Mouse (Mus musculus): ENCODE measurements at regions not wholly inside any gene's neighbourhood (a gene's known extent, or its start where the extent isn't known, plus 50 kb on each side); places are given as distances from the start of the nearest gene placed in this dataset.

- Histone ChIP-seq H3K4me1 (replicated peaks; ENCODE audit: insufficient read depth, low read length) (0 out of 2 replicates have a peak, but pooled peaks cover 8% of the 10 kb centered on the region), H3K9me3 (replicated peaks; ENCODE audit: low read length) (no peaks in the 10 kb centered on the region), H3K9ac (ENCODE audit: low read depth, low read length) (no peak overlapping the region), H3K36me3 (ENCODE audit: insufficient read depth, low read length) (no peaks in the 10 kb centered on the region), H3K27ac (peak overlapping the region; percentile 79), H3K4me3 (replicated peaks; ENCODE audit: low read depth, low read length) (no peak overlapping the region), H3K27me3 (ENCODE audit: insufficient read depth, low read length) (no peaks in the 10 kb centered on the region), H3K4me2 (ENCODE audit: low read length) (peak overlapping the region; percentile 2; the same call in 1 of the 2 replicates)
- no peak for ATAC-seq (replicated peaks; ENCODE audit: low FRiP score, low read depth)
- peak; percentile 80 for DNase-seq (ENCODE audit: low spot score)
- TF ChIP-seq CTCF (IDR thresholded peaks at IDR 0.05; ENCODE audit: low read depth) = no peak
- 35% methylated on average over 6 of the region's 6 CpGs for WGBS
These were observed 345.9 kb downstream of the Sox4 start for GRCm38 (mm10) chr13:28607551-28608114.

DNA sequence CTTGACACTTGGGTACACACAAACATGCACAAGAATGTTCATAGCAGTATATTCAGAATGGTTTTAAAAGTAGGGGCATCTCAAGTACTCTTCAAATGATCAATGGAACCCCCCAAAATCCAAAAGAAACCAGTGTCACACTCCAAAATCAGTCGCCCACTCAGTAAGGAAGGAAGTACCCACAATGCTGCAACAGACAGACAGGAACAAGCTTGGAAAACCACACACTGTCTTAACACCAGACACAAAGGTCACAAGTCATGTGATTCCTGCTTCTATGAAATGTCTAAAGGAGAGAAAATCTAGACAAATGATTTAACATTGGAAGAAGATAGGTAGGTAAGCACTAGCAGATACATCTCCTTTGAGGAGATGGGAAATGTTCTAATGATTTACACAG, 346.9 kb downstream of the Sox4 start:
- TF ChIP-seq CTCF (IDR thresholded peaks at IDR 0.05; ENCODE audit: low read depth) = no peak
- no peaks in the 10 kb centered on the region for H3K27me3 ChIP-seq (ENCODE audit: insufficient read depth, low read length)
- DNase-seq (ENCODE audit: low spot score) = no peak
- H3K4me2 ChIP-seq (ENCODE audit: low read length) = no peak overlapping the region
- H3K9me3 ChIP-seq (replicated peaks; ENCODE audit: low read length) = no peaks in the 10 kb centered on the region
- H3K36me3 ChIP-seq (ENCODE audit: insufficient read depth, low read length) = no peaks in the 10 kb centered on the region
- 0 out of 2 replicates have a peak, but pooled peaks cover 8% of the 10 kb centered on the region for H3K4me1 ChIP-seq (replicated peaks; ENCODE audit: insufficient read depth, low read length)
- 77% methylated on average over 1 of the region's 1 CpGs for WGBS
- ATAC-seq (replicated peaks; ENCODE audit: low FRiP score, low read depth) = no peak
- H3K4me3 ChIP-seq (replicated peaks; ENCODE audit: low read depth, low read length) = no peak overlapping the region
- no peak overlapping the region for H3K9ac ChIP-seq (ENCODE audit: low read depth, low read length)
- no peak overlapping the region for H3K27ac ChIP-seq

DNA sequence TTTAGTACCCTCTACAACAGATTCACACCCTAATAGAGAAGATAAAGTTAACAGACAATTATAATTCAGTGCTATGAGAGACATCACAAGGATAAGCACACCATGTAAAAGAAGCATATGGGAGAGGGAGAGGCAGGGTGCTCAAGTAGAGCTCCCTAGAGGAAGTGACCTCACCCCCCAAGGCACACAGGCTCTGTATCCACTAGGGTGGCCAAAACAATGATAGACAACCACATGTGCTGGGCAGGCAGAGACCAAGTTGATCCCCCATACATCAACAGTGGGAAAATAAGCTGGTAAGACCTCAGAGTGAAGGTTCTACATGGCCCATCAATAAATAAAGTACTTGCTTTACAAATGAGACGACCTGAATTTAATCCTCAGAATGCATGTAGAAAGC, 347.7 kb downstream of the Sox4 start:
- Histone ChIP-seq H3K27ac (no peak overlapping the region), H3K4me1 (replicated peaks; ENCODE audit: insufficient read depth, low read length) (0 out of 2 replicates have a peak, but pooled peaks cover 8% of the 10 kb centered on the region), H3K36me3 (ENCODE audit: insufficient read depth, low read length) (no peaks in the 10 kb centered on the region), H3K4me2 (ENCODE audit: low read length) (no peak overlapping the region), H3K4me3 (replicated peaks; ENCODE audit: low read depth, low read length) (no peak overlapping the region), H3K9ac (ENCODE audit: low read depth, low read length) (no peak overlapping the region), H3K9me3 (replicated peaks; ENCODE audit: low read length) (no peaks in the 10 kb centered on the region), H3K27me3 (ENCODE audit: insufficient read depth, low read length) (no peaks in the 10 kb centered on the region)
- DNase-seq (ENCODE audit: low spot score) (no peak), ATAC-seq (replicated peaks; ENCODE audit: low FRiP score, low read depth) (no peak)
- WGBS = 61% methylated on average over 1 of the region's 1 CpGs
- TF ChIP-seq CTCF (IDR thresholded peaks at IDR 0.05; ENCODE audit: low read depth) = no peak

- H3K4me2 ChIP-seq (ENCODE audit: low read length) = peak overlapping the region; percentile 37; the same call in 1 of the 2 replicates
- H3K36me3 ChIP-seq (ENCODE audit: insufficient read depth, low read length) = no peaks in the 10 kb centered on the region
- DNase-seq (ENCODE audit: low spot score) (peak; percentile 82), ATAC-seq (replicated peaks; ENCODE audit: low FRiP score, low read depth) (no peak)
- H3K9me3 ChIP-seq (replicated peaks; ENCODE audit: low read length) = no peaks in the 10 kb centered on the region
- H3K4me3 ChIP-seq (replicated peaks; ENCODE audit: low read depth, low read length) = no peak overlapping the region
- H3K4me1 ChIP-seq (replicated peaks; ENCODE audit: insufficient read depth, low read length) = 0 out of 2 replicates have a peak, but pooled peaks cover 8% of the 10 kb centered on the region
- no peak overlapping the region for H3K27ac ChIP-seq
- no peaks in the 10 kb centered on the region for H3K27me3 ChIP-seq (ENCODE audit: insufficient read depth, low read length)
- WGBS = 10% methylated on average over 6 of the region's 6 CpGs
- no peak overlapping the region for H3K9ac ChIP-seq (ENCODE audit: low read depth, low read length)
- TF ChIP-seq CTCF (IDR thresholded peaks at IDR 0.05; ENCODE audit: low read depth) = no peak
These were observed 346.7 kb downstream of the Gm11361 start for GRCm38 (mm10) chr13:28604016-28604415.

GRCm38 (mm10) chr13:28600792-28601191, 343.5 kb downstream of the Gm11361 start:
- H3K36me3 ChIP-seq (ENCODE audit: insufficient read depth, low read length) = no peaks in the 10 kb centered on the region
- no peak for TF ChIP-seq CTCF (IDR thresholded peaks at IDR 0.05; ENCODE audit: low read depth)
- no peak overlapping the region for H3K27ac ChIP-seq
- H3K4me1 ChIP-seq (replicated peaks; ENCODE audit: insufficient read depth, low read length) = 0 out of 2 replicates have a peak, but pooled peaks cover 3% of the 10 kb centered on the region
- H3K4me3 ChIP-seq (replicated peaks; ENCODE audit: low read depth, low read length) = no peak overlapping the region
- no peak for ATAC-seq (replicated peaks; ENCODE audit: low FRiP score, low read depth)
- no peaks in the 10 kb centered on the region for H3K27me3 ChIP-seq (ENCODE audit: insufficient read depth, low read length)
- H3K9me3 ChIP-seq (replicated peaks; ENCODE audit: low read length) = no peaks in the 10 kb centered on the region
- DNase-seq (ENCODE audit: low spot score) = peak; percentile 30
- no peak overlapping the region for H3K9ac ChIP-seq (ENCODE audit: low read depth, low read length)
- no peak overlapping the region for H3K4me2 ChIP-seq (ENCODE audit: low read length)
- WGBS = 46% methylated on average over 5 of the region's 5 CpGs

DNA sequence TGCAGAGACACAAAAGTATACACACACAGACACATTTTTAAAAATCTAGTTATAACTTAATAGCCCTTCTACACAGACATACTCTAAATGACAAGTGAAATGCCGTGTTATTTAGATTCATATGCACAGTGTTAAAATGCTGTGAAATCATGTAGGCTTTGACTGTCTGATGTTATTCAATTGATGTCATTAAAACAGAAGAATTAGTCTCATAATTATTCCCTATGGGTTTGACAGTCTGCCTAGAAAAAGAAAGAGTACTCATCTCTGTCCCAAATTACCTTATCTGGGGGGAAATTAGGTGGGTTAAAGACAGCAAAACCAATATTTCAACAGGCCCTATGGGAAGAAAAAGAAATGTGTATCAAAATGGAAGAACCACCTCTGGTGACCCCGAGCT, 339.0 kb downstream of the Gm11361 start:
- Histone ChIP-seq H3K9ac (ENCODE audit: low read depth, low read length) (no peak overlapping the region), H3K4me3 (replicated peaks; ENCODE audit: low read depth, low read length) (no peak overlapping the region), H3K27me3 (ENCODE audit: insufficient read depth, low read length) (no peaks in the 10 kb centered on the region), H3K4me2 (ENCODE audit: low read length) (no peak overlapping the region), H3K27ac (no peak overlapping the region), H3K4me1 (replicated peaks; ENCODE audit: insufficient read depth, low read length) (no peaks in the 10 kb centered on the region), H3K36me3 (ENCODE audit: insufficient read depth, low read length) (no peaks in the 10 kb centered on the region), H3K9me3 (replicated peaks; ENCODE audit: low read length) (no peaks in the 10 kb centered on the region)
- no peak for DNase-seq (ENCODE audit: low spot score)
- TF ChIP-seq CTCF (IDR thresholded peaks at IDR 0.05; ENCODE audit: low read depth) = no peak
- 94% methylated on average over 2 of the region's 2 CpGs for WGBS
- ATAC-seq (replicated peaks; ENCODE audit: low FRiP score, low read depth) = no peak

GRCm38 (mm10) chr13:28592176-28592575, 334.8 kb downstream of the Gm11361 start:
- Histone ChIP-seq H3K27me3 (ENCODE audit: insufficient read depth, low read length) (no peaks in the 10 kb centered on the region), H3K9me3 (replicated peaks; ENCODE audit: low read length) (no peaks in the 10 kb centered on the region), H3K4me2 (ENCODE audit: low read length) (no peak overlapping the region), H3K27ac (no peak overlapping the region), H3K9ac (ENCODE audit: low read depth, low read length) (no peak overlapping the region), H3K36me3 (ENCODE audit: insufficient read depth, low read length) (no peaks in the 10 kb centered on the region), H3K4me3 (replicated peaks; ENCODE audit: low read depth, low read length) (no peak overlapping the region), H3K4me1 (replicated peaks; ENCODE audit: insufficient read depth, low read length) (no peaks in the 10 kb centered on the region)
- ATAC-seq (replicated peaks; ENCODE audit: low FRiP score, low read depth) = no peak
- no peak for TF ChIP-seq CTCF (IDR thresholded peaks at IDR 0.05; ENCODE audit: low read depth)
- no peak for DNase-seq (ENCODE audit: low spot score)
- WGBS = 80% methylated on average over 1 of the region's 1 CpGs
